Mouse (Mus musculus) mouse trophoblast stem cell (cell line): ENCODE results near the gene Slc16a13.

ENCODE experiments used
- in situ Hi-C, 2 experiments: fragments of 300-500 bp; cut with MseI, MboI; formaldehyde crosslinking; loops; 2 replicates in 1 of 2; 3 replicates in 1 of 2; pipeline ENCODE4 v1.15.1; 2025

Slc16a13 gene

DNA sequence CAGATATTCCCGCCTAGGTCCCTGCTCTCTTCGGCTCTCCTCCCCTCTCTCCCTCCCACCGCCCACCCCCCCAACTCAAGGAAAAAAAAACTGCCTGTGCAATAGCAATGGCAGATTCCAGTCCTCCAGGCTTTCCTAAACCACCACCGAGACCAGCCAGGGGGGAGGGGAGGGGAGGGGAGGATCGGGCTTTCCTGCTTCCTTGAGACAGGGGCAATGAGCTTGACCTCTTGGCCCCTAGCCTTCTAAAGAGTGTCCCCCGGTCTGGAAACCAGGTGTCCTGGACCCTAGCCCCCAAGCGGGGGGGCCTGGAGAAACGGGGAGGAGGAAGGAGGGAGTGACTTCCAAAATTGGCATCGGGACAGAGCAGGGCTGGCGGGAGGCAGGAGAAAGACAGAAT is 11.7 kb upstream of the Slc16a13 start:
- in situ Hi-C loops: no loop called here

DNA sequence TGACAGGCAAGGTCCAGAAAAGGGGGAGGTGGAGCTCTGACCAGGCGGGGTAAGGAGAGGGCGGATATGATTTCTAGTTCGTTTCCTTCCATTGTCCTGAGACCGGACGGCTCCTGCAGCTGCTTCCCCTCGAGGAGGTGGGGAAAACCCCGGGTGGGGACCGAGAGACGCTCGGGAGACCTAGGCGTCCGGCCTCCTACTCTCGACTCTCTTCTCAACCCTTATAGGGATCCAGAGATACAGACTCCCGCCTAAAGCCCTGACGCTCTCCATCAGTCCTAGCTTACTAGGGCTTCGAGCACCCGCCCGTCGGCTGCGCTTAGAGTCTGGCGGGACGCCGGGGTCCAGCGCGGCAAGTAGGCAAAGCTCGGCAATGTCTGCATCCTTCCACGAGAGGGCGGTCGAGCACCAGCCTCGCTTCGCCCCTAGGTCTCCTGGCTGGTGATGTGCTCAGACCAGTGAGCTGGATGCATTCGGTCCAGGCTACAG is 9.4 kb upstream of the Slc16a13 start:
- in situ Hi-C loops: no loop called here

DNA sequence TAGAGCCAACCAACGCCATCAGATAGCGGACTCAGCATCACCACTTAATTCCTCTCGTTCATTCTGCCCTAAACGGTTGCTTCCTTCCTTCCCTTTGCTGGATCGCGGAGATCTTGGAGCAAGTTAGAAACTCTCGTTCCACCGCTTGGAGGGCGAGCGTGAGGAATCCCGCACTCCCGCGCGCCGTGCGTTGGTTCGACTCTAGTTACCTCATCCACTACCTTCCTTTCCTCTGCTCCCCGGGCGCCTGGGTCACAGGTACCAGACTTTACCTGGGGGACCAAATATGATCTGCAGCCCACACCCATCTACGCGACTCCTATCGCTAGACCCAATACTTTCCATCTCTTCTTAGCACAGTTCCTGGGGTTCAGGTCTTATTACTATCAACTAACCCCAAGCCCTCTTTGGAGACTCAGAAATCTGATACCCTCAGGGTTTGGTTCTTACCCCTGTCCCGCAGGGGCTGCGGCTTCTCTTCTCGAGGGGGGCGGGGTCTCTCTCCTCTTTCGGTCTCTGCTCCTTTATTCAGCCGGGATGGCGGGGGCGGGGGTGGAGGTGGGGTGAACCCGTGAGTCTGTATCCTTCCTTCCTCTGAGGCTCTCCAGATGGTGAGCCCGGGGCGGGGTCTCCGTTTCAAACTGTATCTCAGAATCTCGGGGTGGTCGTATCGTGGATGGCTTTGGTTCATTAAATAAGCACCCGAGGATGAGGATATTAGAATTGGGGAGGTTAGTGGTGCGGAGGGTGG is 8.6 kb upstream of the Slc16a13 start, which contains the start of gene Bcl6b:
Bcl6b (minus strand) TSS at position 539 of the 751 bp plus-strand sequence.
- in situ Hi-C loops: no loop called here

DNA sequence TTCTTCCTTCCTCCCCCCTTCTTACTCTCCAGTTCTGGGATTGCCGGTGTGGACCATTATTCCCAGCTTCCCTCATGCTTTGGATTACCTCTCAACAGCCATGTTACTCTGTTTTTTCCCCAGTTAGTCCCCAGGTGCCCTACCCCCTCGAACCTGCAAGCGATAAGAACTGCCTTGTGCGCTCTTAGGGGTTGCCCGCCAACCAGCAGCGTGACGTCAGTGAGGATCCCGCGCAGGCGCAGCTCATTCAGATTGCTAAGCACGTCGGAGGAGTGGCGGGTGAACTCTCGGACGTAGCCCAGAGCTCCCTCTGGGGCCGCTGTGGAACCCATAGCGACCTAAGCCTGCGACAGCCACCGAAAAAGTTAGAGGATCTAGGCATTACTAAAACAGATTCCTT is 8.0 kb upstream of the Slc16a13 start:
- in situ Hi-C loops: no loop called here

DNA sequence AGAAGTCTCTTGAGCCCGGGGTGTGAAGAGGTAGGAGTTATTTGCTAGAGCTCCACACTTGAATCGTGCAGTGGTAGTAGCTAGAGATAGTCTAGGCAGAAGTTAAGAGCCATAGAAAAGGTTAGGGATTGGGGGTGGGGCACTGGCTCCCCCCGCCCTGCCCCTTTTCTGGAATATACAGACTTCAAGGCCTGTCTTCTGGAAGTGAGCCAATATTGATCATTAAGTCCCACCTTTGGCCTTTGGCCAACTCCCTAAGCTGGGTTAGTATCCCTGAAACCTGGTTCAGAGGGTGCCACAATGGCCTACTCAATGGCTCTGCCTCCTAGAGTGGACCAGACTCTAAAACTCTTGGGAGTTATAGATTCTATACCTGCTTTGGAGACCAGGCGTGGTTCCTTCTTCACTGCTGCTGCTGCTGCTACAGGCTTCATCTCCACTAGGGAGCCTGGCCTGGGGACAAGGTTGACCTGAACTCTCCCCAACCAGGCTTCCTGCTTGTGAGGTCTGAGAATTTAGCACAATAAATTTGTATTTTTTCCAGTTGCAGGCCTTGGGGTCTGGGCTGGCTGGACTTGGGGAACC is 6.9 kb upstream of the Slc16a13 start:
- in situ Hi-C loops: no loop called here

DNA sequence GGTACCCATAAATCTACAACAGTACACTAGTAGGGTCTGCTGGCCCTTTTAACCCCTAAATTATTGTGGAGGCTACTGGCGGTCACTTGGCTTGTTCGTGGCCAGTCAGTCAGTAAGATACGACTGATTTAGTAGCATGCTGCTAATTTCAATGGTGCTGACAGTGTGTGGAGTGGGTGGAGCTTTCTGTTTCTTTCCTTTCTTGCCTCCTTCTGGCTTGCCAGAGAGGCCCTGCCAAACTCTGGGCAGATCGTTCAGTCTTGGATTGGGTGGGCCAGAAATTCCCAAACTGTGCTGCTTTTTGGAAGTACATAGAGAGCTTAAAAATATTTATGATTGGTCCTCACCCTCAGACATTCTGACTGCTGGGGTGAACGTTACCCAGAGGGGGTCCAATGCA is 6.3 kb upstream of the Slc16a13 start:
- in situ Hi-C loops: no loop called here

DNA sequence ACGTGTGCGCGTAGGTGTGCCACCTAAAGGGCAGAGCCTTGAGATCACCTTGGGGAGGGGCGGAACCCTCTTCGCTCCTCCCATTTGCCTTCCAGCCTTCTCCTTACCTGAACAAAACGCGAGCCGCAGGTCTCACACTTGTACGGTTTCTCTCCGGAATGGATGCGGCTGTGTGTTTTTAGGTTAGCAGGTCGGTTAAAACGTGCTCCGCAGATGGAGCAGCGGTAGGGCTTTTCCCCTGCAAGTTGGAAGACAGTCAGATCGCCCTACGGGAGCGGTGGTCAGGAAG is 5.7 kb upstream of the Slc16a13 start:
- in situ Hi-C loops: no loop called here

DNA sequence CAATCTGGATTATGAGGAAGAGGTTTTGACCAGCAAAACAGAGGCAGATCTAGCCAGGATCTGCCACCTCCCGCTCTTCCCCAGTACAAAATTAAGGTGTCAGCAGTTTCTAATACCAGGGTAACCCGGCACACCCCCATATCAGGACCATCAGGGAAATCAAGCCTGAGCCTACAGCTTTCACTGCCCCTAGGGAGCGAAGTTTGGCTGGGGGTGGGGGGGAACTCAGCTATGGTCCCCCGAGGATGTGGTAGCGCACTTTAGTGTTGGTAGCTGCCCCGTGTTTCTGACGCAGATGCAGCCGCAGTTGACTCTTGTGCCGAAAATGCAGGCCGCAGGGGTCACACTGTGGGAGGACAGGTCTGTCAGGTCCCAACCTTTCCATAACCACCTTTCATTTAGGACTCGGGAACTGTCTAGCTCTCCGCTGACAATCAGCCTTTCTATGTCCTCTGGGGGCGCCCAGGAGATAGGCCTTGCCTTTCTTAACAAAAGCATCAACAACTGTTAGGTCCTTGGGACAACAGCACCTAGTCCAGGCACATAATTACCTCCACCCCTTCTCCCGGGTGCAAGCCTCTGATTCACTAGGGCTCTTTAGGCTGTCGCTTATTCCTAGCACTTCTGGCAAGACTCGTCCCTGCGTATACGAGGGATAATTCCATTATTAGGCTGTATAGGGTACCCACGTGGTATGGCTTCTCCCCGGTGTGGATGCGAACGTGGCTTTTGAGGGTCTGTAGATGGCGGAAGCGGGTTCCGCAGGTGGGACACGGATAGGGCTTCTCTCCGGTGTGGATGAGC is 5.1 kb upstream of the Slc16a13 start:
- in situ Hi-C loops: no loop called here

DNA sequence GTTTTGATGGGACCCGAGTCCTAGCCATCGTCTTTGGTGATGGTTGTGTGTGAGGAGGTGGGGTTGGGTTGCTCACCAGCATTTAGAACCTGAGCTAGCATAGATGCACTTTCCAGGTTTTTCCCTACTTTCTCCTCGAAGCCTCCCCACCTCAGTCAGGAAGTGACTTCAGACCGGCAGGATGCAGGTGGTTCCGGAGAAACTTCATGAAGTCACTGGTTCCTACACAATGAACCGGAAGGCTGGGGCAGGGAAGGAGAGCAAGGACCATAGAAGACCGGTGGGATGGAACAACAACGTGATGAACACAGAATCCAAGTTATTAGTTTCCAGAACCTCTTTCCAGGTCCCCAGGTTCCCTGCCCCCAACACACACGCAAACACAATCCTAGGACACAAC is 2.9 kb upstream of the Slc16a13 start:
- in situ Hi-C loops: no loop called here

DNA sequence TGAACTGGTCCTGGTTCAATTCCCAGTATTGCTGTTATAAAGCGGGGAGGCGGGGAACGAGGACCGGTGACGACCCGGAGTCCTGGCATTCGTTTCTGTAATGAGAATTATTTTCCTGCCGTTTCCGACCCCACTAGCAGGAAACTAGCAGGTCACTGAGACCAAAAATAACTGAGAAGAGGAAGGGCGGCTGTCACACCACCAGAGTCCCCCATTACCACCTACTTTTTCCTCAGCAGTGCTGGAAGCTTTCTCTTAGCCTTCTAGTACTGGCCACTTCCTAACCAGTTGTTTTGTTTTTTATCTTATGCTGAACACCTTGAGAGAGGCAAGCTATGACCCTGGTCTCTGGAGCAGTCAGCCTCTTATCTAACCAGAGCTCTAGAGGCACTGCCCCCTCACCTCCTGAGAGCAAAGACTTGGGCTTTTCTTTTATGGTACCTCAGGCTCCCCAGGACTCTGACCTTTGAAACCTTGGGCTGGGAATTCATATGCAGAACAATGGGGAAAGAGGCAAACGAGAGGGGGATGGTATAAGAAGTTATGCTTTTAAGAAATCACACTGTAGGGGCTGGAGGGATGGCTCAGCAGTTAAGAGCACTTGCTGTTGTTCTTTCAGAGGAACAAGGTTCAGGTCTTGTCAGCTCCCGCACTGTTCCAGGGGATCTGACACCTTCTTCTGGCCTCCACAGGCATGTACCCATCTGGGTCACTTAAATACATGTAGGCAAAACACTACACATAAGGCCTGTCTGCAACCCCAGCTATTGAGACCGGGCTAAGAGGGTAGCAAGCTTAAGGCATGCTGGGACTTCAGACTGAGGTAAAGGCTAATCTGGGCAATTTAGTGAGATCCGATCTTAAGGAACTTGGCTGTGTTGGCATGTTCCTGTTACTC is 988 bp upstream of the Slc16a13 start:
- in situ Hi-C loops: no loop called here

DNA sequence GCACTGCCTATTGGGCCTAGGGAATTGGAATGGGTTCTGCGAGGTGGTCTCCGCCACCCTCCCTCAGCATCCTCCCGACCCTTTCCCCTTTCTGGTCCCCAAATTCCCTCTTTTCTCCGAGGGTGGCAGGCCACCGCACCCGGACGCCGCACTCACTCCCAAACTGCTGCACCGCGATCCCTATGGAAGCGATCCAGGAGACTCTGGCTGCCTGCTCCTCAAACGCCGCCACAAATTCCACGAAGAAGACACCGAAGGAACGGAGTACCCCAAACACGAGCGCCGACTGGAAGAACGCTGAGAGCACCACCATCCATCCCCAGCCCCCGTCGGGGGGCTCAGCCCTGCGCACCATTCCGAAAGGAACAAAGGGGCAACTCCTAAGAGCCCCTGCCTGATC is 541 bp downstream of the Slc16a13 start:
- in situ Hi-C loops: no loop called here

DNA sequence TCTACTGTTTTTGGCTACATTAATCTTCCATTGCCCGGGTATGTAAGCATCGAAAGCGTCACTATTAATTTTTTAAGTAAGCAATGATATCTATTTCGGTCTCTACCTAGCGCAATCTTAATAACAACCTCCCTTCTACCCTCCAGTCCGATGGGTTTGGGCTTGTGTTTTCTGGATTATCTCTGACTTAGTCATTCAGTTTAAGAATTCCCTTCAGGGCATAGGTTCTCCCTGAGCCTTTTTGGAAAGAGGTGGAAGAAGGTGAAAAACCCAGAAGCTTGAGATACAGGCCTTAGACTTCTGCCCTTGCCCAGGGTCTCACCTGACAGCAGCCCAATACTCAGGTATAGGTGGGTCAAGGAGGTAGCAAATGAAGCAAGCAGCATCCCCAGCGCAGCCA is 991 bp downstream of the Slc16a13 start:
- in situ Hi-C loops: no loop called here

DNA sequence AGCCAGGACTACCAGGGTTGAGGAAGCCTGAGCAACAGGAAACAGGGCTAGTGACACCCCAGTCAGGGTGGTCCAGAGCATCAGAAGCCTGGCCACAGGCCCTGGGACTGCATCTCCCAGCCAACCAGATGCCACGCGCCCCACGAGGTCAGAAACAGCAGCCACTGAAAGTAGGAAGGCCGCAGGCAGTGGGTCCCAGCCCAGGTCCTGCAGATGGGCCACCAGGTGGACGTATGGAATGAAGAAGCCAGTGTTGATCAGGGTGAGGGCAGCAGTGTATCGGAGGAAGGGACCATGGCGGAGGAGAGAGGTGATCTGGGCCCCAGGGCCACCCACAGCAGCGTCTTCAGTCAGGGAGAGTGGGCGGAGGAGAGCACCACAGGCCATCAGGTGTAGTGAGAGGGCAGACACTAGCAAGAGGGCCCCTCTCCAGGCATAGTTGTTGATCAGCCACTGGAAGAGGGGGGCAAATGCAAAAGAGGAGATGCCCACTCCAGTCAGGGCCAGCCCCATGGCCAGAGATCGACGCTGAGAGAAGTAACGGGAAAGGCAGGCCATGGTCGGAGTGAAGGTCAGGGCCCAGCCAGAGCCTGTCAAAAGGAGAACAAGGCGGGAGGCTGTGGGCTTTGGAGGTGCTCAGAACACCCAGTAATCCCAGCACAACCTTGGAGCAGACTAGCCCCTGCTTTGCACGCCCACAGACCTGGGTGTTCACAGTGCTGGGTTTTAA is 2.0 kb downstream of the Slc16a13 start:
- in situ Hi-C loops: no loop called here

DNA sequence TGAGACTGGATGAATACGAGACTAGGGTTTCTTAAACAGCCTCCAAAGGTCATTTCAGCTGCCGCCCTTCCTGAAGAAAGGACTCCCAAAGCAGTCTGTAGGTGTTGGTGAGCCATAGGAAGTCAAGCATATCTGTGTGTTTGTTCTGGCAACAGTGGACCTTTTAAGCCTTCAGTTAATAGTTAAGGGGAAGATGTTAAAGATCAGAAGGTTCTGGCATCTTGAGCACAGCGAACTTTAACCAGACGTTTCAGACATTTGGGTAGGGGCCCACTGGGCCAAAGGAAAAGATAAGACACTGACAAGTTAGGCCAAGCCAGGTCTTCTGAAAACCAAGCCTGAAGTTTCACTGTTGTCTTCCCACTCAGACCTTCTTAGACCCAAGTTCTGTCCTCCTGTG is 2.8 kb downstream of the Slc16a13 start:
- in situ Hi-C loops: no loop called here

DNA sequence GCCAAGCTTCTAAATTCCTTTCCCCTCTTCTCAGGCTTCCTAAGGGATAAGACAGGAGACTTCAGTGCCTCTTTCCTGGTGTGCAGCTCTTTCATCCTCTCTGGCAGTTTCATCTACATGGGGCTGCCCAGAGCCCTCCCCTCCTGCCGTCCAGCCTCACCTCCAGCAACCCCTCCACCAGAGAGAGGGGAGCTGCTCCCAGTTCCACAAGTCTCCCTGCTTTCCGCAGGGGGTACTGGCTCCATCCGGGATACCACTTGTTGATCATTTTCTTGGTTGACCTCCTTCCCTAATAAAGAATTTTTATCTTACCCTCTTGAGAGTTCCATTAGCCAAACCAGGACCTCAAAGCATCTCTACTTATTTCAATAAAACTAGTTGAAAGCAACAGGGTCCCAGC is 4.8 kb downstream of the Slc16a13 start:
- in situ Hi-C loops: no loop called here

DNA sequence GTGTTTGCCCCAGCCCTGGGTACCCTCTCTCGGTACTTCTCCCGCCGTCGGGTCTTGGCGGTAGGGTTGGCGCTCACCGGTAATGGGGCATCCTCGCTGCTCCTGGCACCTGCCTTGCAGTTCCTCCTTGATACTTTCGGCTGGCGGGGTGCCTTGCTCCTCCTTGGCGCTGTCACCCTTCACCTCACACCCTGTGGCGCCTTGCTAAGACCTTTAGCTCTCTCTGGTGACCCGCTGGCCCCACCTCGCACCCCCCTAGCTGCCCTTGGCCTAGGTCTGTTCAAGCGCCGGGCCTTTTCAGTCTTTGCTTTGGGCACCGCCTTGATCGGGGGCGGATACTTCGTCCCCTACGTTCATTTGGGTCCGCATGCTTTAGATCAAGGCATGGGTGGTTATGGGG is 5.6 kb downstream of the Slc16a13 start:
- in situ Hi-C loops: no loop called here

DNA sequence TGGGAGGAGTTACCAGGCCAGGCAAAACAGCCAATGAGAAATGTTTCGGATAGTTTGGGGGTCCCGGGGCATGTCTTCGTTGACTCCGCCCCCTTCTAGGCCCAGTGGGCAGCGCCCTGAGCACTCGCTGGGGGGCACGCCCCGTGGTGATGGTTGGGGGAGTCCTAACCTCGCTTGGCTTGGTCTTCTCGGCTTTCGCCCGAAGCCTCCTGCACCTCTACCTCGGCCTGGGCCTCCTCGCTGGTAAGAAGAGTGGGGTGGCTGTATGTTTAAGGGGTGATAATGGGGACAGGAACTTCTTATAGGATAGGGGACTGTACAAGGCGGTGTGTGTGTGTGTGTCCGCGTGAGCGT is 6.0 kb downstream of the Slc16a13 start:
- in situ Hi-C loops: no loop called here

DNA sequence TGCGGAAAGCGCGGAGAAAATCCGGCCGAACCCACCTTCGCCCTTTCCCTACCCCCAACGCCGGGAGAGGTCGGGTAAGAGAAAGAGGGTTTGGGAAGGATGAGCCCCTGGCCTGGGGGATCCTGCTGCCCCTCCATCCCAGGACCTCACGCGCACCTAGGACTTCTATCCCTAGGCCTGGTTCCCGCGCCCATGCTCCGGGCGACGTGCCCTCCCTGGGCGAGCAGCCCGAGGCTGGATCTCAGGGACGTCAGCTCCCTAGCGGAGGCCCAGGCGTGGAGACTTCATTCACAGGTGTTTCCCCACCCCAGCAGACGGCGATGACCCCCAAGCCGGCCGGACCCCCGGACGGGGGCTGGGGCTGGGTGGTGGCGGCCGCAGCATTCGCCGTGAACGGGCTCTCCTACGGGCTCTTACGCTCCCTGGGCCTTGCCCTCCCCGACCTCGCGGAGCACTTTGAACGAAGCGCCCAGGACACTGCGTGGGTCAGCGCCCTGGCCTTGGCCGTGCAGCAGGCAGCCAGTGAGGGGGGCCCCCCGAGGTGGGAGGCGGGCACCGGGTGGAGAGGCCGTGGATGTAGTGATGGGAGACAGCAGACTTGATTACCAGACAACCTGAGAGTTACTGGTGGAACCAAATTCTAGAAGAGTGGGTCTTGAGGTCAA is 6.5 kb downstream of the Slc16a13 start:
- in situ Hi-C loops: no loop called here

DNA sequence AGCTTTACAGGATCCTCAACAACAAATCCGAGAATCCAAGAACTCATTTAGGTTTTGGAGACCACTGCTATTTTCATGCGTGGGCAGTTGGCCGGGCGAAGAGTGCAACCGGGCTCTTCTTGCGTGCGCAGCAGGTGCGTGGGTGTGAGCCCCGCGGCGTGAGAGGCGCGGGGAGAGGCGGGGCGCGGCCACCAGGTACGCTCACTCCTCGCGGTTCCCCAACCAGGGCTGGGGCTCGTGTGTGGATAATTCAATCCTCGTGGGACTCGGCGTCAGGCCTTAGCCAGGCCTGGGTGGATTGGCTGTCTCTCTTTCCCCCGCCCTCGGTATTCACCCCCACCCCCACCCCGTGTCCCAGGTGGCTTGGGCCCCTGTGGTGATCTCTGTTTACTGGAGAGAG is 7.1 kb downstream of the Slc16a13 start:
- in situ Hi-C loops: no loop called here

DNA sequence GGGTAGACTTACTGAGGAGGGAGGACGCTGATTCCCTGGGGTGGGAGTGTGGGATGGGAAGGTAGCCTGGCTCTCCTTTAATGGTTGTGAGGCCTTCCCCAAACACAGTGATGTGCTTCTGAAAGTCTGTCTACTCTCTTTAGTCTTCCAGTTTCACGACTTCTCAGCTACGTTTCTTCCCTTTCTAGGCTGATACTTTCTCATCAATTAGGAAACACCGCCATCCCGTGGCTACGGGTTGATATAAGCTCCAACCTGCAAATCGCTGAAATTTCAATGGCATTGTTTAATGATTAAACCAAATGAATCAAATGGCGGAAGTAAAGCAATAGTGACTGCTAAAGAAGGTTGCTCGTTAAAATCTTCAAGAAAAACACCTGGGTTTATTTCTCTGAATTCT is 8.0 kb downstream of the Slc16a13 start:
- in situ Hi-C loops: no loop called here

DNA sequence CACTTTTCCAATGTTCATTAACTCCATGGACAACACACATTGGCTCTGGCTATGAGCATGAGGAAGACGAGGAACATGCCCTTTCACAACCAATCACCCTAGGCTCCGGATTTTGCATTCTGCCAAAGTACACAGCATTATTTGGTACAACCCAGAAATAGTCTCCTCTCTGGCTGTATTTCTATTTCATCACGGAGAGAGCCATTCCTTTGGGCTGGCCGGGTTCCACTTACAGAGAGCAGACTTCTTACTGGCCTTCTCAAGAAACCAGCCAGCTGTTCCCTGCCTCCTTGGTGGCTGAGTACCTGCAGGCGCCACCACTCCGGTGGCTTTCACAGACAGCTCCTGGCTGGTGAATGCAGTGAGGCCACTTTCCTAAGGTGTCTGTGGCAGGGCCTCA is 8.4 kb downstream of the Slc16a13 start, which contains the start of gene Slc16a11:
Slc16a11 (plus strand) TSS at position 330 of the 400 bp plus-strand sequence.
- in situ Hi-C loops: no loop called here
